Mouse (Mus musculus) ES-E14 (cell line): Measurements from ENCODE around the gene Stk31. TPM values are rescaled to one million over a fixed set of nuclear protein-coding genes. Genes with fewer than 3 reads are reported as not detected.
"Not testable (repeated sequence)": the region's sequence is repeated elsewhere in the genome, so short reads cannot be mapped to it uniquely, and the experiment has no call there.

Experiments
- DNase-seq: peaks from one replicate; pipeline ENCODE4 v3.0.0-alpha.2; 2013; ENCODE audit warnings: low read depth, low spot score
- H3K27ac ChIP-seq: 2 replicates; pipeline ENCODE4 v1.5.1; 2012; ENCODE audit warnings: low read depth, mild to moderate bottlenecking, low read length, moderate library complexity, mixed read lengths; ENCODE audit not compliant: poor library complexity, insufficient read depth, severe bottlenecking
- H3K36me3 ChIP-seq: 2 replicates; pipeline ENCODE4 v1.6.1; 2012; ENCODE audit warnings: mild to moderate bottlenecking, low read length, moderate library complexity, mixed read lengths; ENCODE audit not compliant: control insufficient read depth, poor library complexity, insufficient read depth, severe bottlenecking
- H3K4me1 ChIP-seq, 2 experiments: fragments of 150-350 bp in 1 of 2; sonication (generic) in 1 of 2; 2 replicates each; pipeline ENCODE4 v1.6.1; 2012; ENCODE audit warnings: low read length in 2 of 2, mild to moderate bottlenecking in 1 of 2, mixed read lengths in 1 of 2; ENCODE audit not compliant: control insufficient read depth in 2 of 2, insufficient read depth in 2 of 2, poor library complexity in 1 of 2
- H3K4me3 ChIP-seq, 2 experiments: fragments of 150-350 bp in 1 of 2; sonication (generic) in 1 of 2; 2 replicates each; pipeline ENCODE4 v1.5.1; 2012; ENCODE audit warnings: low read length in 2 of 2, low read depth in 1 of 2, mild to moderate bottlenecking in 1 of 2, mixed read lengths in 1 of 2; ENCODE audit not compliant: insufficient read depth in 1 of 2, poor library complexity in 1 of 2, severe bottlenecking in 1 of 2
- H3K9ac ChIP-seq: 2 replicates; pipeline ENCODE4 v1.6.1; 2012; ENCODE audit warnings: low read depth, mild to moderate bottlenecking, low read length, mixed read lengths; ENCODE audit not compliant: poor library complexity, insufficient read depth, severe bottlenecking
- H3K9me3 ChIP-seq: fragments of 150-350 bp; sonication (generic); 2 replicates; pipeline ENCODE4 v1.6.1; 2012; ENCODE audit warnings: low read depth, mild to moderate bottlenecking, low read length; ENCODE audit not compliant: control insufficient read depth, insufficient read depth
- CHD2 ChIP-seq: IDR thresholded peaks from 2 replicates; pipeline ENCODE4 v1.6.1; 2014; ENCODE audit warnings: mild to moderate bottlenecking, low read depth, low read length, inconsistent platforms
- HCFC1 ChIP-seq: IDR thresholded peaks from 2 replicates; pipeline ENCODE4 v1.6.1; 2012; ENCODE audit warnings: low read length, inconsistent platforms, borderline replicate concordance; ENCODE audit not compliant: insufficient read depth
- MAFK ChIP-seq: IDR thresholded peaks from 2 replicates; pipeline ENCODE4 v1.6.1; 2014; ENCODE audit warnings: mild to moderate bottlenecking, low read depth, low read length, inconsistent platforms; ENCODE audit not compliant: insufficient read depth
- ZC3H11A ChIP-seq: IDR thresholded peaks from 2 replicates; pipeline ENCODE4 v1.6.1; 2012; ENCODE audit warnings: low read depth, mild to moderate bottlenecking, inconsistent platforms, low read length, borderline replicate concordance
- ZNF384 ChIP-seq: IDR thresholded peaks from 2 replicates; pipeline ENCODE4 v1.6.1; 2012; ENCODE audit warnings: low read depth, low read length, inconsistent platforms
- in situ Hi-C, 2 experiments: fragments of 600-800 bp; cut with MboI; formaldehyde crosslinking; loops; one replicate each; pipeline ENCODE4 v1.15.1; 2025; ENCODE audit warnings: low sequenced_read_pairs in 2 of 2, inconsistent platforms in 1 of 2; ENCODE audit not compliant: unreplicated experiment in 2 of 2
- total RNA-seq: library from RNA; depleted of rRNA; stranded (reverse); fragments of 300-350 nt; gene quantifications from 2 replicates; pipeline ENCODE4 v1.2.3, GENCODE M21; 2012

Stk31 gene
- total RNA-seq, 1 experiment: 10.5 TPM

GRCm38 (mm10) chr6:49412967-49413366 is 17.6 kb downstream of the Stk31 start:
- H3K4me1 ChIP-seq, H3K27ac ChIP-seq, in situ Hi-C loops, H3K9ac ChIP-seq, DNase-seq, H3K36me3 ChIP-seq, H3K4me3 ChIP-seq: not testable (repeated sequence)
- TF ChIP-seq CHD2: peak; percentile 55; the same call in 1 of the 2 replicates
- peaks cover 10% of the 10 kb centered on the region for H3K9me3 ChIP-seq

GRCm38 (mm10) chr6:49415971-49416370 is 20.6 kb downstream of the Stk31 start:
- no peak for DNase-seq
- H3K36me3 ChIP-seq: no peaks in the 10 kb centered on the region
- no peak for TF ChIP-seq CHD2
- no peak for TF ChIP-seq ZNF384
- TF ChIP-seq HCFC1: no peak
- no peak for TF ChIP-seq ZC3H11A
- TF ChIP-seq MAFK: no peak
- no peak overlapping the region for H3K4me3 ChIP-seq
- in situ Hi-C loops: no loop called here
- peaks cover 10% of the 10 kb centered on the region for H3K9me3 ChIP-seq
- no peak overlapping the region for H3K9ac ChIP-seq
- peaks cover 2 to 3% of the 10 kb centered on the region in 2 experiments; a peak in 3 of 4 replicates for H3K4me1 ChIP-seq
- H3K27ac ChIP-seq: peak overlapping the region; percentile 9; the same call in 1 of the 2 replicates

DNA sequence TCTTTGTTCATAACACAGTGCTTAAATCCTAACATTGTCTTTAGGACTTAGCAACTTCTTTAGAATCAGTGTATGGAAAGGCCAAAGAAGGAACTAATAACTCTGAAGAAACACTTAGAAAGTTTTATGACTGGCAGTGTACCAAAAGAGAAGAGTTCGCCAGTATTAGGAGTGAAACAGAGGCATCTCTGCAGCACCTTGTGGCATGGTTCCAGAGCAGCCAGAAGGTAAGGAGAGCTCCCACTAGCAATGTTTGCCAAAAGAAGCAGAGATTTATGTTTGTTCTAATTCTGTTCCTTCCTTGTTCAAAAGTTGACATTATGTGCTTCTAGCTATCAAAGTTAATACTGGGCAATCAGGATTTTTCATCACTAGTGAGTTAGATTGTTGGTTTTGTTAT is 41.9 kb downstream of the Stk31 start:
- in situ Hi-C loops: no loop called here
- H3K4me3 ChIP-seq: no peak overlapping the region
- H3K36me3 ChIP-seq: no peaks in the 10 kb centered on the region
- H3K9me3 ChIP-seq: no peaks in the 10 kb centered on the region
- no peak overlapping the region for H3K27ac ChIP-seq
- no peak for TF ChIP-seq MAFK
- no peak for TF ChIP-seq CHD2
- no peak for TF ChIP-seq ZNF384
- TF ChIP-seq ZC3H11A: no peak
- H3K4me1 ChIP-seq: no peaks in the 10 kb centered on the region
- no peak for DNase-seq
- H3K9ac ChIP-seq: no peak overlapping the region

- Histone ChIP-seq H3K36me3 (no peaks in the 10 kb centered on the region), H3K9ac (no peak overlapping the region), H3K4me3 (no peak overlapping the region), H3K27ac (no peak overlapping the region), H3K9me3 (no peaks in the 10 kb centered on the region), H3K4me1 (no peaks in the 10 kb centered on the region)
- DNase-seq: no peak
- TF ChIP-seq ZNF384 (no peak), ZC3H11A (no peak), CHD2 (no peak), MAFK (no peak), HCFC1 (no peak)
- in situ Hi-C loops: no loop called here
Measured at GRCm38 (mm10) chr6:49458112-49458511, 62.7 kb downstream of the Stk31 start.

DNA sequence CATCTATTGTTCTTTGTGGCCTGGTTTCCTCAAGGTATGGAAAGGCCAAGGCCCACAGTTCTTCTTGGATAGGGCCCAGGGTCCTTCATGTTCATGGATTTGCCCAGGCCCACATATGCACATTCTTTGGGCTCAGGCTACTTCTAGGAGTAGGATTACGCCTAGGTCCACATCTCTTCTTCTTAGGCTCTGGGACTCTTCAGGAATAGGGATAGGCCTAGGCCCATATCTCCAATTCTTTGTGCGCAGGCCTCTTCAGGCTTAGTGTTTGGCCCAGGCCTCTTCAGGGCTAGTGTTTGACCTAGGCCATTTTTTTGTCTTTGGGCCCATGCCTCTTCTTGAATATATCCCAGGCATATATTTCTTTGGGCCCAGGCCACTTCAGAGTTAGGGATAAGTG is 87.8 kb downstream of the Stk31 start:
- no peaks in the 10 kb centered on the region for H3K4me1 ChIP-seq
- no peaks in the 10 kb centered on the region for H3K36me3 ChIP-seq
- TF ChIP-seq HCFC1 (no peak), MAFK (no peak), ZC3H11A (no peak), ZNF384 (no peak), CHD2 (no peak)
- in situ Hi-C loops: no loop called here
- DNase-seq: no peak
- H3K27ac ChIP-seq: no peak overlapping the region
- H3K9me3 ChIP-seq: no peaks in the 10 kb centered on the region; the same call in 1 of the 2 replicates
- no peak overlapping the region for H3K9ac ChIP-seq
- H3K4me3 ChIP-seq: no peak overlapping the region
